Mouse (Mus musculus) megakaryocyte progenitor cell, adult 5-6 weeks (primary cell): ENCODE measurements around the gene Ndufs7. TPM values are rescaled to one million over a fixed set of nuclear protein-coding genes. Genes with fewer than 3 reads are reported as not detected.

Experiments
- total RNA-seq, 2 experiments: library from RNA; stranded (forward) in 1 of 2; stranded (reverse) in 1 of 2; fragments of 157-497, 149-512 nt in 1 of 2; fragments of 200-1000 nt in 1 of 2; gene quantifications; 2 replicates each; pipeline versions ENCODE4 v1.2.3 to v1.2.4; 2015 to 2017

Ndufs7 gene
- total RNA-seq, 2 experiments from 2014 or later, result 135 to 162 TPM

Other genes with a start within 250 kb of the Ndufs7 start
- 64.1 and 69.0 TPM in 2 replicates for gene Arhgap45, start 232.5 kb upstream of the Ndufs7 start, total RNA-seq (2015)
- gene Arhgap45, start 232.5 kb upstream of the Ndufs7 start, total RNA-seq (2017), result 112 and 121 TPM in 2 replicates
- gene Polr2e, start 209.3 kb upstream of the Ndufs7 start, total RNA-seq (2015), result 93.3 and 99.5 TPM in 2 replicates
- gene Polr2e, start 209.3 kb upstream of the Ndufs7 start, total RNA-seq (2017), result 74.3 and 89.9 TPM in 2 replicates
- 253 and 271 TPM in 2 replicates for gene Gpx4, start 202.0 kb upstream of the Ndufs7 start, total RNA-seq (2015)
- 358 and 365 TPM in 2 replicates for gene Gpx4, start 202.0 kb upstream of the Ndufs7 start, total RNA-seq (2017)
- gene Sbno2, start 143.6 kb upstream of the Ndufs7 start, total RNA-seq (2015), result 16.9 and 19.5 TPM in 2 replicates
- 19.1 and 24.0 TPM in 2 replicates for gene Sbno2, start 143.6 kb upstream of the Ndufs7 start, total RNA-seq (2017)
- gene Stk11, start 133.3 kb upstream of the Ndufs7 start, total RNA-seq (2015), result 71.7 and 81.1 TPM in 2 replicates
- gene Stk11, start 133.3 kb upstream of the Ndufs7 start, total RNA-seq (2017), result 159 and 172 TPM in 2 replicates
- gene Atp5d, start 110.5 kb upstream of the Ndufs7 start, total RNA-seq (2015), result 187 and 199 TPM in 2 replicates
- 37.6 and 39.3 TPM in 2 replicates for gene Atp5d, start 110.5 kb upstream of the Ndufs7 start, total RNA-seq (2017)
- 3.8 and 4.8 TPM in 2 replicates for gene Cbarp, start 108.3 kb upstream of the Ndufs7 start, total RNA-seq (2015)
- 2.0 and 2.2 TPM in 2 replicates for gene Cbarp, start 108.3 kb upstream of the Ndufs7 start, total RNA-seq (2017)
- 21.4 and 22.2 TPM in 2 replicates for gene Midn, start 100.8 kb upstream of the Ndufs7 start, total RNA-seq (2015)
- gene Midn, start 100.8 kb upstream of the Ndufs7 start, total RNA-seq (2017), result 12.7 and 17.9 TPM in 2 replicates
- 16.1 and 18.4 TPM in 2 replicates for gene Cirbp, start 83.1 kb upstream of the Ndufs7 start, total RNA-seq (2015)
- gene Cirbp, start 83.1 kb upstream of the Ndufs7 start, total RNA-seq (2017), result 35.4 and 60.4 TPM in 2 replicates
- gene 1600002K03Rik, start 76.2 kb upstream of the Ndufs7 start, total RNA-seq (2015), result 17.2 and 18.2 TPM in 2 replicates
- 13.4 and 13.5 TPM in 2 replicates for gene 1600002K03Rik, start 76.2 kb upstream of the Ndufs7 start, total RNA-seq (2017)
- 0.54 TPM in 1 of 2 replicates, not detected in the other for gene Efna2, start 69.6 kb upstream of the Ndufs7 start, total RNA-seq (2015)
- 0.37 TPM in 1 of 2 replicates, not detected in the other for gene Efna2, start 69.6 kb upstream of the Ndufs7 start, total RNA-seq (2017)
- gene Mum1, start 22.7 kb upstream of the Ndufs7 start, total RNA-seq (2015), result 27.6 and 30.9 TPM in 2 replicates
- gene Mum1, start 22.7 kb upstream of the Ndufs7 start, total RNA-seq (2017), result 28.9 and 30.0 TPM in 2 replicates
- gene Gamt, start 11.9 kb downstream of the Ndufs7 start, total RNA-seq (2015), result 3.2 and 3.7 TPM in 2 replicates
- 2.5 and 7.4 TPM in 2 replicates for gene Gamt, start 11.9 kb downstream of the Ndufs7 start, total RNA-seq (2017)
- gene Dazap1, start 12.4 kb downstream of the Ndufs7 start, total RNA-seq (2015), result 55.4 and 61.6 TPM in 2 replicates
- gene Dazap1, start 12.4 kb downstream of the Ndufs7 start, total RNA-seq (2017), result 231 and 302 TPM in 2 replicates
- 2,196 and 2,314 TPM in 2 replicates for gene Rps15, start 43.3 kb downstream of the Ndufs7 start, total RNA-seq (2015)
- 2,623 and 2,987 TPM in 2 replicates for gene Rps15, start 43.3 kb downstream of the Ndufs7 start, total RNA-seq (2017)
- not detected in 2 replicates for gene Apc2, start 46.9 kb downstream of the Ndufs7 start, total RNA-seq (2015)
- gene Apc2, start 46.9 kb downstream of the Ndufs7 start, total RNA-seq (2017), result 0.03 TPM in 1 of 2 replicates, not detected in the other
- 22.9 and 24.2 TPM in 2 replicates for gene 2310011J03Rik, start 71.4 kb downstream of the Ndufs7 start, total RNA-seq (2015)
- 15.7 and 16.8 TPM in 2 replicates for gene 2310011J03Rik, start 71.4 kb downstream of the Ndufs7 start, total RNA-seq (2017)
- gene Pcsk4, start 80.4 kb downstream of the Ndufs7 start, total RNA-seq (2015), result 5.3 and 7.0 TPM in 2 replicates
- gene Pcsk4, start 80.4 kb downstream of the Ndufs7 start, total RNA-seq (2017), result 0.67 and 1.8 TPM in 2 replicates
- 2.7 and 3.8 TPM in 2 replicates for gene Reep6, start 80.8 kb downstream of the Ndufs7 start, total RNA-seq (2015)
- 1.2 and 1.5 TPM in 2 replicates for gene Reep6, start 80.8 kb downstream of the Ndufs7 start, total RNA-seq (2017)
- 0.15 and 0.25 TPM in 2 replicates for gene Adamtsl5, start 99.3 kb downstream of the Ndufs7 start, total RNA-seq (2015)
- 0.20 and 0.46 TPM in 2 replicates for gene Adamtsl5, start 99.3 kb downstream of the Ndufs7 start, total RNA-seq (2017)
- gene Plk5, start 107.3 kb downstream of the Ndufs7 start, total RNA-seq (2015), result not detected in 2 replicates
- gene Plk5, start 107.3 kb downstream of the Ndufs7 start, total RNA-seq (2017), result not detected in 2 replicates
- 1.9 and 4.3 TPM in 2 replicates for gene Mex3d, start 138.5 kb downstream of the Ndufs7 start, total RNA-seq (2015)
- 2.7 and 7.9 TPM in 2 replicates for gene Mex3d, start 138.5 kb downstream of the Ndufs7 start, total RNA-seq (2017)
- gene Mbd3, start 150.4 kb downstream of the Ndufs7 start, total RNA-seq (2015), result 91.1 and 96.6 TPM in 2 replicates
- gene Mbd3, start 150.4 kb downstream of the Ndufs7 start, total RNA-seq (2017), result 82.8 and 90.8 TPM in 2 replicates
- 202 and 210 TPM in 2 replicates for gene Uqcr11, start 157.7 kb downstream of the Ndufs7 start, total RNA-seq (2015)
- 184 and 263 TPM in 2 replicates for gene Uqcr11, start 157.7 kb downstream of the Ndufs7 start, total RNA-seq (2017)
- 29.9 and 35.3 TPM in 2 replicates for gene Tcf3, start 184.5 kb downstream of the Ndufs7 start, total RNA-seq (2015)
- gene Tcf3, start 184.5 kb downstream of the Ndufs7 start, total RNA-seq (2017), result 33.5 and 51.0 TPM in 2 replicates
- gene Onecut3, start 245.7 kb downstream of the Ndufs7 start, total RNA-seq (2015), result not detected in 2 replicates
- gene Onecut3, start 245.7 kb downstream of the Ndufs7 start, total RNA-seq (2017), result not detected in 2 replicates